Mouse (Mus musculus) thymus, postnatal 10 days (tissue): Measurements from ENCODE around the gene Nmt2.

Experiments
- DNase-seq, 2 experiments: peaks; one replicate each; pipeline ENCODE4 v3.0.0; 2021; ENCODE audit warnings: low spot score in 2 of 2

Gene Nmt2

GRCm38 (mm10) chr2:3283602-3284472 lies at the start of gene Nmt2:
Gene Nmt2 (plus strand): TSS chr2:3284212.
- peak; percentile 99 to 100 for DNase-seq

GRCm38 (mm10) chr2:3239255-3239654 lies 44.8 kb upstream of the Nmt2 start:
- DNase-seq, result no peak

GRCm38 (mm10) chr2:3244251-3244650 lies 39.8 kb upstream of the Nmt2 start:
- DNase-seq, result no peak

GRCm38 (mm10) chr2:3251309-3251708 lies 32.7 kb upstream of the Nmt2 start:
- DNase-seq, result no peak

GRCm38 (mm10) chr2:3266466-3266865 lies 17.5 kb upstream of the Nmt2 start:
- no peak for DNase-seq

GRCm38 (mm10) chr2:3267879-3268278 lies 16.1 kb upstream of the Nmt2 start:
- DNase-seq, result no peak

- DNase-seq, result no peak
Measured at GRCm38 (mm10) chr2:3273349-3273748, 10.7 kb upstream of the Nmt2 start.

GRCm38 (mm10) chr2:3276106-3276505 lies 7.9 kb upstream of the Nmt2 start:
- no peak for DNase-seq

GRCm38 (mm10) chr2:3277502-3277901 lies 6.5 kb upstream of the Nmt2 start:
- no peak for DNase-seq

GRCm38 (mm10) chr2:3281311-3281710 lies 2.7 kb upstream of the Nmt2 start:
- DNase-seq, result no peak

- peak; percentile 4 to 5 for DNase-seq
Measured at GRCm38 (mm10) chr2:3282866-3283601, 978 bp upstream of the Nmt2 start.

GRCm38 (mm10) chr2:3284473-3285180 lies 615 bp downstream of the Nmt2 start:
- DNase-seq, result peak; percentile 63 to 76

GRCm38 (mm10) chr2:3285181-3285530 lies 1.1 kb downstream of the Nmt2 start:
- DNase-seq, result no peak

- DNase-seq, result no peak
Measured at GRCm38 (mm10) chr2:3285709-3286108, 1.7 kb downstream of the Nmt2 start.

- DNase-seq, result no peak
Measured at GRCm38 (mm10) chr2:3286243-3286642, 2.2 kb downstream of the Nmt2 start.

GRCm38 (mm10) chr2:3289581-3289980 lies 5.6 kb downstream of the Nmt2 start:
- DNase-seq, result no peak

- no peak for DNase-seq
Measured at GRCm38 (mm10) chr2:3292170-3292569, 8.2 kb downstream of the Nmt2 start.

- DNase-seq, result no peak
Measured at GRCm38 (mm10) chr2:3295826-3296225, 11.8 kb downstream of the Nmt2 start.

- DNase-seq, result no peak
Measured at GRCm38 (mm10) chr2:3305426-3306025, 21.5 kb downstream of the Nmt2 start.

GRCm38 (mm10) chr2:3323132-3323531 lies 39.1 kb downstream of the Nmt2 start:
- DNase-seq, result no peak

GRCm38 (mm10) chr2:3324381-3325130 lies 40.5 kb downstream of the Nmt2 start:
- DNase-seq, result no peak
